Mouse (Mus musculus) heart, adult 11 months (tissue): ENCODE results near the gene S100a4.

Source experiments
- DNase-seq: peaks from one replicate; pipeline ENCODE4 v3.0.0; 2022

The S100a4 gene

GRCm38 (mm10) chr3:90627366-90627765 lies 23.8 kb downstream of the S100a4 start:
- DNase-seq, result peak; percentile 46

GRCm38 (mm10) chr3:90627807-90628206 lies 24.2 kb downstream of the S100a4 start:
- DNase-seq, result peak; percentile 80

- peak; percentile 52 for DNase-seq
These were observed 25.7 kb downstream of the S100a4 start for GRCm38 (mm10) chr3:90629298-90629697.

- DNase-seq, result no peak
These were observed 28.4 kb downstream of the S100a4 start for GRCm38 (mm10) chr3:90631984-90632383.

- peak; percentile 88 for DNase-seq
These were observed 35.1 kb downstream of the S100a4 start for GRCm38 (mm10) chr3:90638511-90639275.

- peak; percentile 88 for DNase-seq
These were observed 36.1 kb downstream of the S100a4 start for GRCm38 (mm10) chr3:90639511-90640154.

GRCm38 (mm10) chr3:90640981-90641380 lies 37.4 kb downstream of the S100a4 start:
- peak; percentile 64 for DNase-seq

GRCm38 (mm10) chr3:90644220-90644619 lies 40.6 kb downstream of the S100a4 start:
- DNase-seq, result peak; percentile 88

GRCm38 (mm10) chr3:90647291-90647690 lies 43.7 kb downstream of the S100a4 start:
- peak; percentile 24 for DNase-seq

GRCm38 (mm10) chr3:90648981-90649380 lies 45.4 kb downstream of the S100a4 start:
- peak; percentile 33 for DNase-seq

GRCm38 (mm10) chr3:90649832-90650231 lies 46.3 kb downstream of the S100a4 start:
- DNase-seq, result peak; percentile 59

GRCm38 (mm10) chr3:90652878-90653508 lies 49.4 kb downstream of the S100a4 start:
- peak; percentile 90 for DNase-seq

GRCm38 (mm10) chr3:90653717-90654116 lies 50.1 kb downstream of the S100a4 start, which contains the start of gene S100a7a:
TSS of gene S100a7a (plus strand) at chr3:90654017.
- DNase-seq, result peak; percentile 74
